Mouse (Mus musculus) frontal cortex, postnatal 25 days (tissue): ENCODE results near the gene Nanos1.
A peak's percentile ranks its signal among the peaks of the same experiment; 100 is the strongest.

Experiments used
- DNase-seq, 2 experiments: peaks; one replicate each; pipeline ENCODE4 v3.0.0; 2022; ENCODE audit warnings: low spot score in 2 of 2

Gene Nanos1

GRCm38 (mm10) chr19:60788214-60788960, 32.6 kb downstream of the Nanos1 start:
- no peak for DNase-seq

- DNase-seq = no peak
Measured at GRCm38 (mm10) chr19:60789452-60789851, 33.7 kb downstream of the Nanos1 start.

GRCm38 (mm10) chr19:60789919-60790506, 34.2 kb downstream of the Nanos1 start:
- no peak for DNase-seq

- DNase-seq = peak; percentile 87 to 88
Measured at GRCm38 (mm10) chr19:60790551-60791161, 34.9 kb downstream of the Nanos1 start, which contains the start of gene Eif3a. Gene Eif3a, minus strand, starts transcription at chr19:60790658.

- DNase-seq = no peak
Measured at GRCm38 (mm10) chr19:60791164-60791563, 35.4 kb downstream of the Nanos1 start.

- no peak for DNase-seq
Measured at GRCm38 (mm10) chr19:60793170-60793707, 37.5 kb downstream of the Nanos1 start.

- DNase-seq = no peak
Measured at GRCm38 (mm10) chr19:60795244-60795643, 39.5 kb downstream of the Nanos1 start.

GRCm38 (mm10) chr19:60797415-60797814, 41.6 kb downstream of the Nanos1 start:
- no peak for DNase-seq

GRCm38 (mm10) chr19:60799867-60800569, 44.2 kb downstream of the Nanos1 start:
- DNase-seq = no peak

- DNase-seq = no peak
Measured at GRCm38 (mm10) chr19:60804903-60805302, 49.1 kb downstream of the Nanos1 start.
